Mouse (Mus musculus) gastrocnemius, postnatal 4 days (tissue): ENCODE data around the gene Gpank1. TPM values are rescaled to one million over a fixed set of nuclear protein-coding genes. Genes with fewer than 3 reads are reported as not detected.

Experiments
- DNase-seq, 2 experiments: peaks; one replicate each; pipeline ENCODE4 v3.0.0; 2021 to 2022; ENCODE audit warnings: low spot score in 2 of 2, mixed read lengths in 2 of 2
- total RNA-seq, 2 experiments: library from RNA; stranded (reverse); gene quantifications; 2 replicates each; pipeline ENCODE4 v1.2.3; 2021

Gpank1 gene
- total RNA-seq, 2 experiments from 2014 or later = 5.6 to 7.4 TPM

DNA sequence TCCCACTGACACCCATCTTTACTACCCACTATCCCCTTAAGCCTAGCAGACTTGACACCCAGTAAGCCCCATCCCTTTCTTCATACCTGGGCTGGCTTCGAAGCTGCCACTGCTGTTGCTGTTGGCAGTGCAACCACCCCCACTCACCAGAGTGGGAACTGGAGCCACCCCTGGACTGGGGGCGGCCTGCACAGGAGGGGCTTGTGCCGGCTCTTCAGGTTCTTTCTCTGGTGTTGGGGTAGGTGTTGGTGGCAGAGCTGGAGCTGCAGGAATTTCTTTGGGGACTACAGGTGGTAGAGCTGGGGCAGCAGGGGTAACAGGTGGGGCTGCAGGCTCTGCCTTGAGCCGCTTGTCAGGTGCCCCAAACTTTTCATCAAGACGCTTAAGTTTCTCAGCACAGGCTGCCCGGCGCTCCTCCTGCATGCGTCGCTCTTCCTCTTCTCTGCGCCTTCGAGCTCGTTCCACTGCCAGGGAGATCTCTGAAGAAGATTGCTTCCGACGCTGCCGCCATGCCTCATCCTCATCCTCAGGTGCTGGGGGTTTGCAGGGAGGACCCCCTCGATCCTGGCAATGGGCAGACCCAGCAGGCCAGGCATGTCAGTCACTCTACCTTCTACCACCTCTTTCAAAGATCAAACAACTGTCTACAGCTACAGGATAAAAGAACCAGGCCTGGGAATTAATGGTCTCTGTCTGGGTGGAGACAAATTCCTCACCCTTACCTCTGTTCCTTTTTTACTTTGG lies 37.8 kb downstream of the Gpank1 start:
- DNase-seq = no peak

DNA sequence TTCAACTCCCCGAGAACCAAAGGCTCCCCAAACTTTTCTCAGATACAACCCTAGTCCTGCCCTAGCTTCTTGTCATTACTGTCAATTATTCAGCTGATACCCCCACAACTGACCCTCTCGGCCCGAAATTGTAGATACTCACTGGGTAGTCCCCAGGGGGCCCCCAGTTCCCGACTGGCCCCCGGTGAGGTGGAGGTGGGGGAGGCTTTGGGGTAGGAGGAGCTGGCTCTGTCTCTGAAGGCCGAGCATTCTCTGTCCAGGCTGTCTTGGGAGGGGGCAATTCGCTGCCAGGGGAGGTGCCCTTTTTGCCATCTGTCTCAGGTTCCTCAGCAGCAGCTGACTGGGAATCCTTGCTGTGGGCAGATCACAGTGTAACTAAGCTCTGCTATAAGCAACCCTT lies 38.4 kb downstream of the Gpank1 start:
- DNase-seq = no peak

GRCm38 (mm10) chr17:35161421-35161820 lies 40.2 kb downstream of the Gpank1 start:
- DNase-seq = no peak

GRCm38 (mm10) chr17:35162121-35162520 lies 40.9 kb downstream of the Gpank1 start:
- DNase-seq = no peak

DNA sequence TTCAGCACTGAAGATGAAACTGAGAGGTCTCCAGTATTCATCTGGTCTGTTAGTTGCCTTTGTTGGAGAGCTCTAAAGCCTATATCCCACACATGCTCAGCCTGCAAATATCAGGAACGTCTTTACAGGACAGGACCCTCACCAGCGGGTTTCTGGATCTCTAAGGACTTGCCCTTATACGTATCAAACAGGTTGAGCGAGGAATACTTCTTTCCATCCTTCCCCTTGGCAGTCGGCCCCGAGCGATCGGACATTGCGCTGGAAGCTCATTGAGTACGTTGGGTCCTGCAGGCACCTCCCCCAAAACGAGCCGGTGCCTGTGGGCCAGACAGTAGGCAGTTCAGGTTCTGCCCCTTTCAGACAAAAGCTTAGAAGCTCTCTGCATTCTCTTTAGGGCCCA lies 41.5 kb downstream of the Gpank1 start:
- DNase-seq = no peak

DNA sequence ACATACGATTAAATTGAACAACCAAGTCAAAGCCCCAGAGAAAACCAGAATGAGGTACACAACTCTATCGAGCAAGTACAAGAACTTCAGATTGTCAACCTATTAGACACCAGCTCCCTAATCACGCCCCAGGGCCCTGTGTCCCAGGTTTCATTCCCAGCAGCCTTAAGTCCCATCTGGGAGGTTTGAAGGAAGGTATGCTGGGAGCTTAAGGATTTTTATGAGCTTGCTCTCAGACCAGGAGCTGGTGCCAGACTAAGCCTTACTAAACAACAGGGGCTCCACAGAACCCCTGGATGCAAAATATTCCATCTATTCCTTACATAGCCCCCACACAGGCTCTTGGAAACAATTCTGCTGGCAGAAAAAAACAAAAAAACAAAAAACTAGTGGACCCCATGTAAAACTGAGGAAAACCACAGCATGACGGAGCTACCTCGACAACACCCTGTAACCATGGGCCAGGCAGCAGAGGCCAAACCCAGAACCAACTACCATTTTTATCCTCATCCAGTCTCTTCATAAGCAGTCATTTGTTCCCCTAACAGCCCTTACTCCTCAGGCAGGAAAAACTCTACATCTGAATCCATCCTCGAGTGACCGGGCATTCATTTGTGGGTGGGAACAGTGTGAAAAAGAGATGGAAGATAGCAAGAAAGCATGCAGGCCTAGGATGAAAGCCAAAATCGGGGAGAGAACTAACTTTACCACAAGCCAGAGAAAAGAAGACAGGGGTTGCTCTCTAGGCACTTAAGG lies 42.2 kb downstream of the Gpank1 start:
- no peak for DNase-seq

GRCm38 (mm10) chr17:35164218-35164567 lies 42.9 kb downstream of the Gpank1 start:
- no peak for DNase-seq

DNA sequence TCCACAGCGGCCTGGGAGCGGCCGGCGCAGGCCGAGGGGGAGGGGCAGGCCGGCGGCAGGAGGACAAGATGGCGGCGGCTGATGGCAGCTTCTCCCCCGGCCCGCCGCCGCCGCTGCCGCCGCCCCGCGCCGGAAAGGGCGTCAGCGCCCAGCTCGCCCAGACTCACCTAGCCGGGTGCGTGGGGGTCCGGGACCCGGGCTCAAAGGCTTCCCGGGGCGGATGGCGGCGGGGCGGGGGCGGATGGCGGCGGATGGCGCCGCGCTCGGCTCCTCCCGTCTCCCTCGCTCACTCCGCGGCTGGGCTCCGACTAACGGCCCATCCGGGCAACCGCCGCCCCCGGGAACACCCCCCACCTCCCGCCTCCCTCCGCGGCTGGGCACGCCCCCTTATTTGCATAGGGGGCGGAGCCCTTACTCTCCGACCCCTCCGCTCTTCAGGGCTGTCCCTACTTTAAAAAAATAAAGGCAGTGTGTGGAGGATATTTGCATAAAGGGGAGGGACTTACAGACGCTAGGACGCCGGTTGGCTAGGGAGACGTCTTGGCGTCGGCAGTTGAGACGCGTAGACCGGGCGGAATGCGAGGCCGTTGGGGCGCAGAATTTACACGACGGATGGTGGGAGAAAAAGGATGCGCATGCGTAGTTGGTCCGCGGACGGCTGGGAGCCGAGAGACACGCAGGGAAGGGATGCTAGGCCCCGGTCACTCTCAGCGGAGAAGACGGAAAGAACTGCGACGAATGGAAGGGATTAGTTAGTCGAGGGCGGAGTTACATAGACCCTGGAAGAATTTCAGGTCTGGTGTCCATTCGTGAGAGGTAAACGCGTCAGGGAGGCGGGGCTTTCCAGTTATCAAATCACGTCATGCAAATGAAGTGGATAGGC lies 43.6 kb downstream of the Gpank1 start, which contains the start of gene Prrc2a:
Gene Prrc2a, minus strand, starts transcription at position 330 of the 883 bp plus-strand sequence.
- peak; percentile 92 to 98 for DNase-seq

DNA sequence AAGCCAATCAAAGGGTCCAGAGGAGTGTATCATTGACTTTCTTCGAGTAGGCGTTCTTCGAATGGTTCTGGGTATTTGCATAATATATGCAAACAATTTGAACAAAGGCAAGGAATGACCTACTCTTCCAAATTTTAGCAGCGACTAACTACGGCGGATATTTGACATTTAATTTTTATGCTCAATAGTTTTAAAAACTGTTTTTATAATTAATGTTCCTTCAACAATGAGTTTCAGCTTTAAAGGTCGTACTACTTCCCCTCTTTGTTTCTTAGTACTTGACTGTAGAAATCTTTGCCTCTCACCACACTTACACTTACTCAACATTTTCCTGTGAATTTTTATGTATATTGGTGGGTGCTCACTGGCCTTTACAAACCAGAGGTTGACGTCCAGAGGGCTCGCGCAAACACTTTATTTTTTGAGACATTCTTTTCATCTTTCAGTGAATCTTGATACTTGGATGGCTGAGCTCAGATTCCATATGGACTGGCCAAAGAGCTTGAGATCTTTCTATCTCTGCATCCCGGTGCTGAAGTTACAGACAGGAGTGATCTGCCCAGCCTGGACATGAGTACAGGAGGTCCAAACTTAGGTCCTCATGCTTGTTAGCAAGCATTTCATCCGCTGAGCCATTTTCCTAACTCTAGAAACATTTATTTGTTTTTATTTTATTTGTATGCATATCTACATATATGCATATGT lies 44.3 kb downstream of the Gpank1 start:
- no peak for DNase-seq

DNA sequence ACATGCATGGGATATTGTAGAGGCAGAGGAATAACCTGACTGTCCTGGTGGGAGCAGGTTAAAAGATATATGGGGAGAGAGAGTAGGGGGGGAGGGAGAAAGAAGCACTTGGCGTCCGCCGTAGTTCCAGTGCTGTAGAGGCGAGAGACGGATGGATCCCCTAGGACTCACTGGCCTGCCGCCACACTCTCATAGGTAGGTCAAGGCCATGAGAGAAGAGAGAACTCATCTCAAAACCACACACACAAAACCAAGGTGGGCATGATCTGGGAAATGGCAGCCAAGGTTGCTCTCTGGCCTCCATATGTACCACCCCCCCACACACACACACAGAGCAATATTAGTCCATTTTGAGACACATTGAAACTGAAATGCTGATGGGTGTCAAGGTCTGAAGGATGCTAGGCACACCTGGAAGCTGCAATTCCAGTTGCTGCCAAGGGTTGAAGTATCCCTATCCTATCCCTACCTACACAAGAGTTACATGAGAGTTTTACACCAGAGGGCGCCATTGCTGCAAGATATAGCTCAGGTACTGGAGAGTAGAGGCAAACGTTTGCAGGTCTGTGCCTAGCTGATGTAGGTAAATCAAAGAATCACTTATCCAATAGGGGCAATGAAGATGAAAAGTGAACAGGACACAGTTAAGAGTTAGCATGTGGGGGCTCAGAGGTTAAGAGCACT lies 45.2 kb downstream of the Gpank1 start:
- DNase-seq = no peak

- no peak for DNase-seq
Measured at GRCm38 (mm10) chr17:35167794-35168193, 46.5 kb downstream of the Gpank1 start.

GRCm38 (mm10) chr17:35168541-35169207 lies 47.4 kb downstream of the Gpank1 start:
- no peak for DNase-seq

- DNase-seq = no peak
Measured at GRCm38 (mm10) chr17:35172445-35173234, 51.4 kb downstream of the Gpank1 start.

DNA sequence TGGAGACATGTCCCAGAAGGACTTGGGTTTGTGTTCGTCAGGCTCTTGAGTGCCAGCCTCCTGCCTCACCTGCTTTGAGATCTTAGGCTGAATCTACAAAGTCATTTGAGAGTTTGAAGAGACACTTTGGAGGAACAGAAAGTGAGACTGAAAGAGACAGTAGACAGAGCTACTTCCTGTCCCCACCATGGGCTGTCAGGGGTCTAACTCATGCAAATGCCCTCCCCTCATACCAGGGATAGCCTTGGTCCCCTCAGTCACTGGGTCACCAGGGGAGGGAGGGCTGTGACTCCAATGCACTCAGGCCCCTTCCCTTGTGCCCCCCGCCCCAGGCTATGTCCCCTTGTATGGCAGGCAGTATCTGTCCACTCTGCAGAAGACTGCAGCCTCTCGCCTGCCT lies 52.1 kb downstream of the Gpank1 start:
- DNase-seq = no peak

Other genes starting within 250 kb of the Gpank1 start
- 10 to 100 TPM; 10.7 to 11.4 TPM for gene Zbtb12, start 242.0 kb upstream of the Gpank1 start, total RNA-seq
- gene Gm20547, start 239.4 kb upstream of the Gpank1 start, total RNA-seq = not detected
- gene C2, start 223.2 kb upstream of the Gpank1 start, total RNA-seq = 1 to 10 TPM; 5.3 to 8.7 TPM
- gene Ehmt2, start 223.0 kb upstream of the Gpank1 start, total RNA-seq = 10 to 100 TPM; 80.0 to 84.2 TPM
- gene Slc44a4, start 207.0 kb upstream of the Gpank1 start, total RNA-seq = not detected
- 10 to 100 TPM; 10.8 to 10.9 TPM for gene Neu1, start 190.2 kb upstream of the Gpank1 start, total RNA-seq
- 1 to 10 TPM; 3.7 to 4.0 TPM for gene Hspa1b, start 162.2 kb upstream of the Gpank1 start, total RNA-seq
- not detected for gene Gm20481, start 151.5 kb upstream of the Gpank1 start, total RNA-seq
- gene Hspa1a, start 149.3 kb upstream of the Gpank1 start, total RNA-seq = 1 to 10 TPM; 3.2 to 4.4 TPM
- gene Hspa1l, start 148.8 kb upstream of the Gpank1 start, total RNA-seq = 1 to 10 TPM; 5.8 to 6.1 TPM
- 10 to 100 TPM; 31.8 to 32.4 TPM for gene Lsm2, start 139.6 kb upstream of the Gpank1 start, total RNA-seq
- gene Vars, start 120.5 kb upstream of the Gpank1 start, total RNA-seq = 10 to 100 TPM; 50.8 to 58.3 TPM
- 1 to 10 TPM in 1 of 2 experiments, under 1 TPM in 1; 0.96 to 1.2 TPM for gene Vwa7, start 104.9 kb upstream of the Gpank1 start, total RNA-seq
- 1 to 10 TPM; 5.4 to 6.3 TPM for gene Sapcd1, start 93.4 kb upstream of the Gpank1 start, total RNA-seq
- gene Msh5, start 74.7 kb upstream of the Gpank1 start, total RNA-seq = 1 to 10 TPM; 4.5 to 5.4 TPM
- 10 to 100 TPM; 87.2 to 89.7 TPM for gene Clic1, start 71.5 kb upstream of the Gpank1 start, total RNA-seq
- 100 to 1,000 TPM; 108 to 109 TPM for gene Ddah2, start 62.4 kb upstream of the Gpank1 start, total RNA-seq
- gene Ly6g6c, start 56.1 kb upstream of the Gpank1 start, total RNA-seq = under 1 TPM in 1 of 2 experiments, not detected in 1; 0.39 TPM
- under 1 TPM; 0.29 to 0.42 TPM for gene Mpig6b, start 55.3 kb upstream of the Gpank1 start, total RNA-seq
- gene Ly6g6e, start 44.6 kb upstream of the Gpank1 start, total RNA-seq = not detected
- 1 to 10 TPM in 1 of 2 experiments, under 1 TPM in 1; 0.91 to 1.2 TPM for gene Ly6g6d, start 43.4 kb upstream of the Gpank1 start, total RNA-seq
- under 1 TPM in 1 of 2 experiments, not detected in 1; 0.31 TPM for gene Ly6g6f, start 35.8 kb upstream of the Gpank1 start, total RNA-seq
- gene Abhd16a, start 32.2 kb upstream of the Gpank1 start, total RNA-seq = 10 to 100 TPM; 67.2 to 69.3 TPM
- not detected for gene Ly6g5c, start 13.2 kb upstream of the Gpank1 start, total RNA-seq
- 1 to 10 TPM in 1 of 2 experiments, under 1 TPM in 1; 0.44 to 1.2 TPM for gene Ly6g5b, start 6.0 kb upstream of the Gpank1 start, total RNA-seq
- 100 to 1,000 TPM; 174 to 185 TPM for gene Csnk2b, start 598 bp downstream of the Gpank1 start, total RNA-seq
- gene D17H6S53E, start 4.9 kb downstream of the Gpank1 start, total RNA-seq = 10 to 100 TPM; 20.0 to 21.0 TPM
- 1 to 10 TPM in 1 of 2 experiments, not detected in 1; 1.2 TPM for gene Apom, start 10.6 kb downstream of the Gpank1 start, total RNA-seq
- gene Bag6, start 13.7 kb downstream of the Gpank1 start, total RNA-seq = 100 to 1,000 TPM; 265 to 276 TPM
- 100 to 1,000 TPM; 183 to 193 TPM for gene Prrc2a, start 43.4 kb downstream of the Gpank1 start, total RNA-seq
- 1 to 10 TPM; 6.0 to 6.3 TPM for gene Aif1, start 54.6 kb downstream of the Gpank1 start, total RNA-seq
- 10 to 100 TPM in 1 of 2 experiments, 1 to 10 TPM in 1; 7.7 to 11.1 TPM for gene Lst1, start 67.0 kb downstream of the Gpank1 start, total RNA-seq
- under 1 TPM; 0.74 to 0.78 TPM for gene Ltb, start 73.0 kb downstream of the Gpank1 start, total RNA-seq
- gene Tnf, start 80.6 kb downstream of the Gpank1 start, total RNA-seq = 1 to 10 TPM; 1.1 to 1.7 TPM
- gene Lta, start 83.9 kb downstream of the Gpank1 start, total RNA-seq = under 1 TPM; 0.31 to 0.32 TPM
- under 1 TPM in 1 of 2 experiments, not detected in 1; 0.52 TPM for gene Gm16181, start 99.4 kb downstream of the Gpank1 start, total RNA-seq
- gene Atp6v1g2, start 112.2 kb downstream of the Gpank1 start, total RNA-seq = 1 to 10 TPM; 2.7 to 3.2 TPM
- gene Nfkbil1, start 114.3 kb downstream of the Gpank1 start, total RNA-seq = 10 to 100 TPM; 13.9 to 15.8 TPM
- 100 to 1,000 TPM; 219 to 233 TPM for gene Ddx39b, start 120.3 kb downstream of the Gpank1 start, total RNA-seq
- 10 to 100 TPM; 44.5 to 55.8 TPM for gene H2-D1, start 141.3 kb downstream of the Gpank1 start, total RNA-seq
- gene H2-Q1, start 198.9 kb downstream of the Gpank1 start, total RNA-seq = under 1 TPM; 0.52 to 0.67 TPM
- under 1 TPM; 0.59 to 0.93 TPM for gene H2-Q2, start 220.8 kb downstream of the Gpank1 start, total RNA-seq